ENCODE assay signal across 22 mouse cellular contexts in the genomic region with DNA sequence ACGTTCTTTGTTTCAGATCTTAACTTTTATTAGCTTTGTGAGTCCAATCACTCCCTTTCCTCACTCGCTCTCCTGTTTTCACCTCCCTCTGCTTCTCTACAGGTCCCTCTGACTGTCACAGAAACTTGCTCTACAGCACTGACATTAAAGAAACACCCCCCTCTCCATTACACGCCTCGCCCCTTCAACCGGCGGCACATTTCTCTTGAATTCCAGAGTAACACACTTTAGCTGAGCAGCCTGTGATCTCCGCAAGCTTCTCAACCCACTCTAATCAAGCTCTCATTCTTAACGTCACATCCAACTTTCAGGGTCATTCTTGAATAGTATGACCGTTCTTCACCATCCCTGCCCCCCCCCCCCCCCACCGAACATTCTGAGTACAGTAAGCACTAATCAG. TPM values are rescaled to one million over a fixed set of nuclear protein-coding genes. Genes with fewer than 3 reads are reported as not detected.
DNase-seq lines count a peak whose midpoint lies in the region; ATAC-seq and TF ChIP-seq lines count a peak whose summit lies in the region.
"Had no signal": no experiment of that assay in that cellular context is flagged by ENCODE, and none has a peak within 500 bp of the region (broad histone marks: within the 10 kb centered on the region; RNA-seq: fewer than 3 reads in every experiment).

No protein-coding gene starts in this region.

- no peak overlapping the region for H3K4me2 ChIP-seq in lung, embryonic 15.5 days
- H3K4me2 ChIP-seq in lung, postnatal 0 days (replicated peaks; ENCODE audit: low read depth, low read length): no peak overlapping the region
- H3K4me2 ChIP-seq: embryonic facial prominence, embryonic 13.5 days; embryonic facial prominence, embryonic 15.5 days; forebrain, embryonic 12.5 days had no signal

- no peak for TF ChIP-seq EP300 in lung, postnatal 0 days (IDR thresholded peaks at IDR 0.05)

- peak overlapping the region; percentile 19; the same call in 1 of the 2 replicates for H3K27ac ChIP-seq in layer of hippocampus, adult 2 months
- H3K27ac ChIP-seq in lung, embryonic 15.5 days: no peak overlapping the region
- no peak overlapping the region for H3K27ac ChIP-seq in lung, postnatal 0 days (ENCODE audit: low read length)
- H3K27ac ChIP-seq: embryonic facial prominence, embryonic 13.5 days; embryonic facial prominence, embryonic 15.5 days; forebrain, embryonic 10.5 days; forebrain, embryonic 12.5 days had no signal

- H3K4me3 ChIP-seq in layer of hippocampus, adult 2 months: no peak overlapping the region
- no peak overlapping the region for H3K4me3 ChIP-seq in lung, embryonic 15.5 days
- no peak overlapping the region for H3K4me3 ChIP-seq in lung, postnatal 0 days (ENCODE audit: low read depth, low read length)
- H3K4me3 ChIP-seq: embryonic facial prominence, embryonic 13.5 days; embryonic facial prominence, embryonic 15.5 days; erythroblast, embryonic 14.5 days; forebrain, embryonic 10.5 days; forebrain, embryonic 12.5 days had no signal

- no peaks in the 10 kb centered on the region for H3K4me1 ChIP-seq in lung, embryonic 15.5 days
- no peaks in the 10 kb centered on the region for H3K4me1 ChIP-seq in lung, postnatal 0 days (ENCODE audit: insufficient read depth, low read depth, low read length)
- H3K4me1 ChIP-seq: embryonic facial prominence, embryonic 13.5 days; embryonic facial prominence, embryonic 15.5 days; forebrain, embryonic 10.5 days; forebrain, embryonic 12.5 days had no signal

- TF ChIP-seq CTCF in layer of hippocampus, adult 2 months (conservative IDR thresholded peaks at IDR 0.05): no peak
- TF ChIP-seq CTCF in lung, postnatal 0 days (IDR thresholded peaks at IDR 0.05): no peak

- no peak for DNase-seq in layer of hippocampus, adult 2 months (ENCODE audit: low spot score in 2 of 2)
- no peak for DNase-seq in layer of hippocampus, postnatal 14 days (ENCODE audit: low spot score in 2 of 2)
- DNase-seq in lung, adult 18-20 months: no peak
- DNase-seq in lung, postnatal 0 days (ENCODE audit: low spot score): no peak
- DNase-seq in lung, postnatal 4 days: no peak
- DNase-seq: adrenal gland, adult 2 months; adrenal gland, postnatal 10 days; adrenal gland, postnatal 25 days; cerebellum, adult 11 months; cerebellum, adult 18-20 months; cerebellum, adult 8-10 months; cerebellum, adult 9-11 months; cerebellum, postnatal 14 days; cerebellum, postnatal 36 days; embryo, embryonic 11 days had no signal

- 66% methylated on average over 10 of the region's 10 CpGs for WGBS in lung, embryonic 15.5 days
- 51% methylated on average over 10 of the region's 10 CpGs for WGBS in lung, postnatal 0 days

- no peak overlapping the region for H3K9ac ChIP-seq in lung, embryonic 15.5 days
- no peak overlapping the region for H3K9ac ChIP-seq in lung, postnatal 0 days (replicated peaks; ENCODE audit: low read depth)
- H3K9ac ChIP-seq: embryonic facial prominence, embryonic 13.5 days; embryonic facial prominence, embryonic 15.5 days; forebrain, embryonic 12.5 days had no signal

- no peaks in the 10 kb centered on the region for H3K9me3 ChIP-seq in lung, embryonic 15.5 days
- no peaks in the 10 kb centered on the region for H3K9me3 ChIP-seq in lung, postnatal 0 days (ENCODE audit: low read length)
- H3K9me3 ChIP-seq: embryonic facial prominence, embryonic 13.5 days; embryonic facial prominence, embryonic 15.5 days; forebrain, embryonic 10.5 days; forebrain, embryonic 12.5 days had no signal

- ATAC-seq in lung, embryonic 15.5 days (ENCODE audit: borderline replicate concordance, extremely low read depth, low FRiP score, low TSS enrichment): peak; percentile 39; the same call in 1 of the 2 replicates
- ATAC-seq in lung, postnatal 0 days: peak; percentile 58
- ATAC-seq: forebrain, embryonic 14.5 days had no signal

- H3K27me3 ChIP-seq in lung, embryonic 15.5 days: no peaks in the 10 kb centered on the region
- no peaks in the 10 kb centered on the region for H3K27me3 ChIP-seq in lung, postnatal 0 days (replicated peaks; ENCODE audit: insufficient read depth, low read length)
- H3K27me3 ChIP-seq: embryonic facial prominence, embryonic 13.5 days; embryonic facial prominence, embryonic 15.5 days; forebrain, embryonic 12.5 days had no signal

- no peaks in the 10 kb centered on the region for H3K36me3 ChIP-seq in lung, embryonic 15.5 days
- no peaks in the 10 kb centered on the region for H3K36me3 ChIP-seq in lung, postnatal 0 days (ENCODE audit: insufficient read depth, low read length)
- H3K36me3 ChIP-seq: embryonic facial prominence, embryonic 13.5 days; embryonic facial prominence, embryonic 15.5 days; forebrain, embryonic 10.5 days; forebrain, embryonic 12.5 days had no signal

RNA-seq across cellular contexts. Expression of a gene that starts 52.1 kb away (rescaled TPM):
- total RNA-seq in layer of hippocampus, adult 2 months (2021): 100 to 1,000 TPM; 303 to 323 TPM
- 100 to 1,000 TPM; 220 to 258 TPM for total RNA-seq in layer of hippocampus, postnatal 14 days (2021)
- 15.4 and 16.0 TPM in 2 replicates for polyA plus RNA-seq in lung, embryonic 15.5 days (2015; fragmentation: Nextera tagmentation; extraction: Ambion mirVana)
- 12.6 and 14.0 TPM in 2 replicates for polyA plus RNA-seq in lung, postnatal 0 days (2015; fragmentation: Nextera tagmentation; extraction: Ambion mirVana)
